Mouse (Mus musculus) B cell, adult 2 months (primary cell): ENCODE results near the gene Lhfpl5.

Experiments used
- DNase-seq, 2 experiments: peaks; one replicate each; pipeline ENCODE4 v3.0.0; 2022

Gene Lhfpl5

GRCm38 (mm10) chr17:28628248-28629124 lies 53.0 kb downstream of the Lhfpl5 start:
- no peak for DNase-seq

DNA sequence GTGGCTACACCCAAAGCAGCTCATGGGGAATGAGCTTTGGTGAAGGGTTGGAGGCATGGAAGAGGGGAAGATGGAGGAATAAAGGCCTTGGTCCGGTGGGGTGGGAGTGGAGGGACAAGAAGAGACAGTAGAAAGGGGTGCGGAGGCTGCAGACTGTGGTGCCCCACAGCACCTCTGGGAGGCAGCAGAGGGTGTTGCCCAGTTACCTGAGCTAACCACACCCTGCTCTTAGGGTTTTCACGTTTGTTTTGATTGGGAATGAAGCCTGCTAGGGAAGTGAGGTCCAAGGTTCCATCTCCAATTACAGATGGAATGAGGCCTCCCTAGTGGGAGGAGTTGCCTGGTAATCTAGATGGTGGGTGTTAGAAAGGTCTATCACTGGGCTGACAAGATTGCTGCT lies 53.7 kb downstream of the Lhfpl5 start:
- DNase-seq, result no peak
